Mouse (Mus musculus) lung, postnatal 0 days (tissue): ENCODE measurements around the gene Slc25a23.

ENCODE experiments used
- CTCF ChIP-seq: IDR thresholded peaks from 2 replicates; pipeline ENCODE4 v1.5.1; 2016; ENCODE audit warnings: antibody characterized with exemption, mild to moderate bottlenecking
- EP300 ChIP-seq: IDR thresholded peaks from 2 replicates; pipeline ENCODE4 v1.6.1; 2016; ENCODE audit warnings: antibody characterized with exemption, mild to moderate bottlenecking, control low read depth

- TF ChIP-seq EP300 (no peak), CTCF (no peak)
Measured at GRCm38 (mm10) chr17:57019693-57020092, 40.0 kb downstream of the Slc25a23 start.
